Mouse (Mus musculus): Measurements from ENCODE around the gene Pde6b.

DNA sequence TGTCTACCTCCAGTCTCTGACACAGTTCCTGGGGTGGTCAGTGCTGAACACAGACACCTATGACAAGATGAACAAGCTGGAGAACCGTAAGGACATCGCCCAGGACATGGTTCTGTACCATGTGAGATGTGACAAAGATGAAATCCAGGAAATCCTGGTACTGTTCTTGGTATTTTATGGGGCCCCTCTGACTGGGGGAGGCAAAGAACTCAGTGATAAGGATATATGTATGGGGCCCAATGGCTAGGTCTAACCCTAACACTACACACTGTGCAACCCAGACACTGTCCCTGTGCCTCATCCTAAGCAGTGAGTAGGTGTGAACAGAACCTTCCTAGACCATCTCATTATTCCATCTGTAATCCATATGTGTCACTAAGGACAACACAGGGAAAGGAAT, 35.2 kb downstream of the Pde6b start:
- no peak for TF ChIP-seq TAL1 (IDR thresholded peaks at IDR 0.05; ENCODE audit: low read length)
- TF ChIP-seq GATA1 (IDR thresholded peaks at IDR 0.05; ENCODE audit: low read length) = no peak

Measured in erythroblast, embryonic 14.5 days (primary cell).